Comparison of ENCODE assay signal across 12 mouse cellular contexts in genomic region chr5:43088650-43089397, GRCm38 (mm10).
DNase-seq lines count a peak whose midpoint lies in the region; ATAC-seq and TF ChIP-seq lines count a peak whose summit lies in the region.
"Had no signal": no experiment of that assay in that cellular context is flagged by ENCODE, and none has a peak within 500 bp of the region (broad histone marks: within the 10 kb centered on the region; RNA-seq: fewer than 3 reads in every experiment).

No protein-coding gene starts in this region.

- TF ChIP-seq CTCF in thymus, adult 2 months (IDR thresholded peaks at IDR 0.05; ENCODE audit: borderline replicate concordance, control insufficient read depth, extremely low read depth, insufficient read depth, low read length, poor library complexity), result no peak

- no peak for TF ChIP-seq POLR2A in thymus, adult 2 months (IDR thresholded peaks at IDR 0.05; ENCODE audit: control insufficient read depth, extremely low read depth, insufficient read depth, low read length, poor library complexity)

- 0 out of 2 replicates have a peak overlapping the region, but pooled peaks have one; percentile 33 for H3K9ac ChIP-seq in heart, embryonic 13.5 days
- no peak overlapping the region for H3K9ac ChIP-seq in forebrain, embryonic 12.5 days
- no peak overlapping the region for H3K9ac ChIP-seq in hindbrain, embryonic 15.5 days
- no peak overlapping the region for H3K9ac ChIP-seq in neural tube, embryonic 15.5 days (replicated peaks)
- H3K9ac ChIP-seq: liver, embryonic 12.5 days had no signal

- 66% methylated on average over 12 of the region's 12 CpGs for WGBS in heart, embryonic 13.5 days
- 20% methylated on average over 12 of the region's 12 CpGs for WGBS in forebrain, embryonic 12.5 days
- 50% methylated on average over 12 of the region's 12 CpGs for WGBS in hindbrain, embryonic 15.5 days
- 51% methylated on average over 12 of the region's 12 CpGs for WGBS in neural tube, embryonic 15.5 days
- WGBS in thymus, adult 2 months, result 93% methylated on average over 12 of the region's 12 CpGs

- no peak overlapping the region for H3K4me3 ChIP-seq in heart, embryonic 13.5 days
- no peak overlapping the region for H3K4me3 ChIP-seq in forebrain, embryonic 12.5 days (replicated peaks)
- H3K4me3 ChIP-seq in hindbrain, embryonic 15.5 days, result no peak overlapping the region
- H3K4me3 ChIP-seq in neural tube, embryonic 15.5 days (replicated peaks), result no peak overlapping the region
- no peak overlapping the region for H3K4me3 ChIP-seq in thymus, adult 2 months (ENCODE audit: control insufficient read depth, insufficient read depth, low read length)
- H3K4me3 ChIP-seq: liver, embryonic 12.5 days had no signal

- DNase-seq in heart, adult 8-10 months (ENCODE audit: low spot score), result no peak
- DNase-seq in thymus, adult 2 months, result no peak
- no peak for DNase-seq in adrenal gland, postnatal 25 days
- DNase-seq: adrenal gland, adult 8-10 months; lung, postnatal 10 days; thymus, postnatal 14 days had no signal

- H3K4me1 ChIP-seq in heart, embryonic 13.5 days, result peaks cover 39% of the 10 kb centered on the region
- H3K4me1 ChIP-seq in forebrain, embryonic 12.5 days, result peaks cover 22% of the 10 kb centered on the region
- peaks cover 17% of the 10 kb centered on the region for H3K4me1 ChIP-seq in hindbrain, embryonic 15.5 days (replicated peaks)
- H3K4me1 ChIP-seq in neural tube, embryonic 15.5 days, result peaks cover 13% of the 10 kb centered on the region
- no peaks in the 10 kb centered on the region for H3K4me1 ChIP-seq in thymus, adult 2 months (replicated peaks; ENCODE audit: control insufficient read depth, insufficient read depth, low read length)

- H3K4me2 ChIP-seq in heart, embryonic 13.5 days, result no peak overlapping the region; the same call in 1 of the 2 replicates
- H3K4me2 ChIP-seq in forebrain, embryonic 12.5 days, result no peak overlapping the region
- no peak overlapping the region for H3K4me2 ChIP-seq in hindbrain, embryonic 15.5 days
- no peak overlapping the region for H3K4me2 ChIP-seq in neural tube, embryonic 15.5 days
- H3K4me2 ChIP-seq: liver, embryonic 12.5 days had no signal

- H3K36me3 ChIP-seq in heart, embryonic 13.5 days, result no peaks in the 10 kb centered on the region
- no peaks in the 10 kb centered on the region for H3K36me3 ChIP-seq in forebrain, embryonic 12.5 days (replicated peaks)
- H3K36me3 ChIP-seq in hindbrain, embryonic 15.5 days, result no peaks in the 10 kb centered on the region
- no peaks in the 10 kb centered on the region for H3K36me3 ChIP-seq in neural tube, embryonic 15.5 days
- H3K36me3 ChIP-seq in thymus, adult 2 months (ENCODE audit: control insufficient read depth, insufficient read depth, low read length), result no peaks in the 10 kb centered on the region
- H3K36me3 ChIP-seq: liver, embryonic 12.5 days had no signal

- H3K27ac ChIP-seq in heart, embryonic 13.5 days (replicated peaks), result peak overlapping the region; percentile 61
- no peak overlapping the region for H3K27ac ChIP-seq in forebrain, embryonic 12.5 days
- H3K27ac ChIP-seq in hindbrain, embryonic 15.5 days (replicated peaks), result peak overlapping the region; percentile 51; the same call in 1 of the 2 replicates
- no peak overlapping the region for H3K27ac ChIP-seq in neural tube, embryonic 15.5 days (replicated peaks)
- H3K27ac ChIP-seq in thymus, adult 2 months (ENCODE audit: control insufficient read depth, insufficient read depth, low read length), result no peak overlapping the region
- H3K27ac ChIP-seq: liver, embryonic 12.5 days had no signal

- no peaks in the 10 kb centered on the region for H3K9me3 ChIP-seq in heart, embryonic 13.5 days
- no peaks in the 10 kb centered on the region for H3K9me3 ChIP-seq in forebrain, embryonic 12.5 days
- no peaks in the 10 kb centered on the region for H3K9me3 ChIP-seq in hindbrain, embryonic 15.5 days
- H3K9me3 ChIP-seq in neural tube, embryonic 15.5 days (replicated peaks), result no peaks in the 10 kb centered on the region
- H3K9me3 ChIP-seq: liver, embryonic 12.5 days had no signal

- no peaks in the 10 kb centered on the region for H3K27me3 ChIP-seq in heart, embryonic 13.5 days (replicated peaks)
- peaks cover 47% of the 10 kb centered on the region for H3K27me3 ChIP-seq in forebrain, embryonic 12.5 days
- H3K27me3 ChIP-seq in hindbrain, embryonic 15.5 days, result no peaks in the 10 kb centered on the region
- no peaks in the 10 kb centered on the region for H3K27me3 ChIP-seq in neural tube, embryonic 15.5 days (replicated peaks)
- no peaks in the 10 kb centered on the region for H3K27me3 ChIP-seq in thymus, adult 2 months (ENCODE audit: control insufficient read depth, insufficient read depth, low read length)
- H3K27me3 ChIP-seq: liver, embryonic 12.5 days had no signal

- ATAC-seq in heart, embryonic 13.5 days (ENCODE audit: extremely low read depth, insufficient number of reproducible peaks, low FRiP score, low TSS enrichment), result no peak
- ATAC-seq in forebrain, embryonic 12.5 days (ENCODE audit: low FRiP score), result peak; percentile 66
- ATAC-seq in hindbrain, embryonic 15.5 days (ENCODE audit: low FRiP score, low read depth), result peak; percentile 72
- peak; percentile 42; the same call in 1 of the 2 replicates for ATAC-seq in neural tube, embryonic 15.5 days (ENCODE audit: low FRiP score)
- ATAC-seq: intestine, embryonic 16.5 days had no signal

Comparison
In these comparisons a context has a peak if more than half of its experiments do, and no peak if none do; other contexts are left out.
1. H3K27ac ChIP-seq: peak in heart, embryonic 13.5 days (single experiment) and hindbrain, embryonic 15.5 days (single experiment); none in forebrain, embryonic 12.5 days (single experiment), neural tube, embryonic 15.5 days (single experiment) and thymus, adult 2 months (single experiment).